Mouse (Mus musculus) layer of hippocampus, adult 11-12 months (tissue): ENCODE measurements at regions not wholly inside any gene's neighbourhood (a gene's known extent, or its start where the extent isn't known, plus 50 kb on each side); places are given as distances from the start of the nearest gene placed in this dataset.

Experiments used
- DNase-seq: peaks from one replicate; pipeline ENCODE4 v3.0.0; 2022; ENCODE audit warnings: low spot score

DNA sequence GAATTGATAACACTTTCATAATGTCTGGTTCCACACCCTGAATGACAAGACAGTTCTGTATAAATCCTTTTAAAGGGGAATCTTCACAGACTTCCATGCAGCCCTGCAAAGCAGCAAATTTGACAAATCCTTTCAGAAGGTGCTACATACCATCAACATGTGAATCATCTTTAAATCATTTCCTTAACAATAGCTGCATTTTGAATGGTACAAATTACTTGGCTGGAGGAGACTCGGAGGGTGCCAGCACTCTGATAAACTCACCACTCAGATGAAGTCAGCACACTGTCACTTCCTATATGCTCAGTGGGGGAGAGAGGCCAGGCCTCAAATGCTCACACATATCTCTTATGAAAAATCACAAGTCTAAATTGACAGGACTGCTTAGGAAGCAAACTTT is 386.1 kb downstream of the Efnb2 start:
- no peak for DNase-seq

DNA sequence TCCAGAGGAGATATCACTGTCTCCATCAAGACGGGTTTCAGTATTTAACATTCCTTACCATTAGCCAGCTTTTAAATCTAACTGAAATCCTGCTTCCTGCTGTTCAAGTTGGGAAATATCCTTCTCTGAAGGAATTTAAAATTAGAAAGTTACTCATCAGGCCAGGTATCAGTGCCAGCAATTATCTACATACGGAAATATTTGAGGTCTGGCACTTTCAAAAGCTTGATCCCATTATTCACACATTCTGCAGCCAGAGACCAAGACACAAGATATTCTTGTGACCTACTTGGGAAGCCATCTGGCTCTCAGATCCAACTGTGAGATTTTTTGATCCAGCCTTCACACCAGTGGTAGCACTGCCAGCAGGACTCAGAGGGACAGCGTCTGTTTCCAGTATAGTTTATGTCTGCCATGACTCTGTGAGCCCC is 386.8 kb downstream of the Efnb2 start:
- no peak for DNase-seq

DNA sequence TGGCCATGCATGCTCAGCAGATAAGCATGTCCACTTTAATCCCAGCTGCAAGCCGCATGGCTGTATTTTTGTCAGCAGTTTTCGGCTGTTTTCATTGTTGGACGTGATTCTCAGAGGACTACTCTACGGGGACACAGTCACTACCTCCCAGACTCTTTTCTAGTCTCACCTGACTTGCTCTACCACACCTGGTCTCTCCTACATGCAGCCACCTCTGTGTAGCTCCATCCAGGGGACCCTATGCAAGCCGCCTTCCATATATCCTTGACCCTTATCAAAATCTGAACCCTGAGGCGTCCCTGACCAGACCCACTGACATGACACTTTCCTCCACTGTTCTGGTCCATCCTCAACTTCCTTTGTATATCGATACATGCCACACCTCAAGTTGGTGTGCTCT is 402.2 kb downstream of the Efnb2 start:
- DNase-seq = no peak

DNA sequence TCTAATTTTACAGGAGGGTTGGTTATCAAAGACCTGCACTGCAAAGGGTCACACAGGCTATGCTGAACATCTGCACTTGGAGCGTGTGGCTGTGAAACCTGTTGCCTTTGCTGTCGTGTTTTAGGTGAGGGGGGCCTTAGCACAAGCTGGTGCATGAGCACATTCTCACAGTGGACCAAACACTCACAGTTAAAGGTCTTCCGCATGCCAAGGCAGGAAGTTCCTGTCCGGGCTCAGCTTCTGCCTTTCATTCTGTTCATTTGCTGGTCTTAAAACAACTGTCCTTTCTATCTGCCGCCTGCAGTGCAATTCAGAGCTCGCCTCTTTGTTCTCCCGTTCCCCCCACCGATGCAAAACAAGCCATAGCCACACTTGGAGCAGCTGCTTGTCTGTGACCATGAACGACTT is 402.8 kb downstream of the Efnb2 start:
- DNase-seq = no peak

DNA sequence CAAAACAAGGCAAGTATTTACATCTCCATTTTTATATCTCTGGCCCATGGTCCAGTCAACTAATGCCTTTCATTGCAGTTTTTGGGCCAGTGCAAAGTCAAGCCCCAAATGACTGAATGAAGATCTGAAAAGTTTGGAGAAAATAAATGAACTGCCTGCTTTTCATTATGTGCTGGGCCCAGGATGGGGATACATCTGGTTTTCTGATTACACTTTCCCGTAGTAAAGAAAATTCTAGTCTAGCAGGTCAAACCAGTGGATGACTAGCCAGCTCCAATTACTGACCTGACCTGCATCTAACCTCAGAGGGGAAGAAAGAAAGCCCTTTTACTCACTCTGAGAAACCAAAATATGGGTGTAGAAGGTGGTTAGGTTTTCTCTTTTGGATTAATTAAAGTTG is 404.7 kb downstream of the Efnb2 start:
- no peak for DNase-seq

DNA sequence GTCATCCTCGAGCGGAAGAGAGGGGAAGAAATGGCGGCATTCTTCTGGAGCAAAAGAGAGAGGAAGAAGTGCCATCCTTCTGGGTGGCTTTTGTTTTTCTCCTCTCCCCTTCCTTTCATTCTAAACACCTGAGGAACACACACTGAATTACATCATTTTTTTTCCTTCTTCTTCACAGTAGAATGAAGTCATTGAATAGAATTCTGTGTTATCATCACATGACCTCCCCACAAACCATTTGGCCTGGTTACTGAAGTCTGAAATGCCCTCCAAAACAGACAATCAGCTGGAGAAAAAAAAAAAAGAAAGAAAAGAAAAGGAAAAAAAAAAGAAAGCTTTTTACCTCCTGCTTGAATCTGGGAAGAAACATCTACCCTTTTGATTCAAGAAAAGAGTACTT is 406.6 kb downstream of the Efnb2 start:
- no peak for DNase-seq

DNA sequence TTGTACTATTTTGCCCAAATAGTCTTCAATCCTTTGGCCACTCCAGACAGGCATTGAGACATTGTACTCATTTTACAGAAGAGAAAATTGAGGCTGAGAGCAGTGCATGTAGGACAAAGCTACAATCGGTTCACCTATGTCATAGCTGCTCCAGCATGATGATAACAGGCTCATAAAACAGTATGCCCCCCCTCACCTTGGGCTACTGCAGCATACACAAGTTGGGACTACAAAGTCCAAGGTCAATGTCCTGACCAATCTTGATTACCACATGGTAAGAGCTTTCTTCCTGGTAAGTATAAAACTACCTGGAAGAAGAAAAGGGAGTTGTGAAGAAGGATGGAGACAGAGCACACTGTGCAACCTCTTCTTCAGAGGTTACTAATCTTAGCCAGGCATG is 416.4 kb downstream of the Efnb2 start:
- no peak for DNase-seq

DNA sequence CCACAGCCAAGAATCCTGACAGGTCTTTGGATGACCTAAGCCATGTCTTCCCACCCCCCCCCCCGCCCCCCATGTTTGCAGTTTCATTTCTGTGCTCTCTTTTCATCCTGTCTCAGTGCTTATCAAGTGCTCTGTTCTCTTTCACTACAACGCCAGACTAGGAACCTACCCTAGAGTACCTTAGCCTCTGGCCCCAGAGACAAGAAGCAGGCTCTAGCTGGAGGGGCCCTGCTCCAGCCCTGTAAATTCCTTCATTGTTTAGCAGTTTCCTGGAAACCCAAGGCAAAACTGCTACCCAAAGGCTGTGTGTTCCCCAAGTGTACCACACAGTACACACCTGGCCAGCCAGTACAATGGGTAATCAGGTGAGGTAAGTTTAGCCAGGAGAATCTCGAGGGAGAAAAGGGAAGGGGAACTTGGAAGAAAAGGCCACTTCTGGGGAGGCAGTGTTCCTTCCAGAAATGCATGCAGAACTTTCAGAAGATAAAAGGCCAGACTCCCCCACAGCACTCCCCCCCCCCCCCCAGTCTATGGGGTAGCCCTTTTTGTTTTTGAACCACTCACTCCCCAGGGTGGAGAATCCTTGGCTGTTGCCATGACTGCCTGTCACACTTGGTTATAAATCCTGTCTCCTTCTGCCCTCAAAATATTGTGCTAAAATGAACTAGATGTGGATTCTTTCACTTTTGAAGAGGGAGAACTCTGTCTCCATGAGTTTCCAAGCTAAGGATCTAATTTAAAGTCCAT is 419.1 kb downstream of the Efnb2 start:
- no peak for DNase-seq

DNA sequence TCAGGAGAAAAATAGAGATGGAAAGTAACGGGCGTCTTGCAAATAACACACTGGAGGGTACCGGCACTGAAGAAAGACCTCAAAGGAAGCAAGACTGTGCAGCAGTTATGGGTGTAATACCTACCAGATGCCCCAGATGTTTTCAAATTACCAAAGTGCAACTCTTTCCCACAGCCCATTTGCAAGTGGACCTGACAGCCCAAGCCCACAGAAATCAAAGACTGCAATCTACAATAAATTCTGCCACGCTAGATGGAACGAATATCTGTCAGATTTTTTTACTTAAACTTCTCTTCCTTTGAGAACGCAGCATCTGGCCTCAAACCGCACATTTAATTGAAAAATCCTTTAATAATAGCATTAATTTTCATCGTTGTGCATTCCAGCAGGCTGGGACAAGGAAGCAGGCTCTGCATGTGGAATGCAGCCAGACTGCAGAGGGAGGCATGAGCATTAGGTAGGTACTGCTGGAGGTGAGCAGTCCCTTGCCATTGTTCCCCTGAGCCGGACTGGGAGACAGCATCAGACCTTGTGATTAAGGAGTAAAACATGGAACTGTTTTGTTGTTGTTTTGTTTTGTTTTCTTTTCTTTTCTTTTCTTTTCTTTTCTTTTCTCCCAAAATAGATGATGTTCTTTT is 419.9 kb downstream of the Efnb2 start:
- DNase-seq = no peak

DNA sequence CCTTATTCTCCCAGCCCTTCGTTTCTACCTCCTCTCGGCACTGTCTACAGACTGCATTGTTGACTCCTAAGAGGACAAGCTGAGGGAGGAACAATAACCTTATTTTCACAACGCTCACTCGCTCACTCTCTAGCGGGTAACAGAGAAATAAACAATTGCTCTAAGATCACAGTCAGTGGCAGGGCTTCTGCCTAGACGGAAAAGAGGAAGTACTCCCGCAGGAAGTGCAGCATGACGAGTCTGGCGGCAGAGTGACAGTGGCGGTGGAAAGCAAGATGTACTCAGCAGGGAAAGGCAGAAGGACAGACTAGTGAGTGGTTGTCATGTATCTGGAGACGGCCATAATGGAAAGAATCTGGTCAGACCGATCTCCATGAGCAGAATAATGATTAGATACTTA is 421.6 kb downstream of the Efnb2 start:
- DNase-seq = no peak

DNA sequence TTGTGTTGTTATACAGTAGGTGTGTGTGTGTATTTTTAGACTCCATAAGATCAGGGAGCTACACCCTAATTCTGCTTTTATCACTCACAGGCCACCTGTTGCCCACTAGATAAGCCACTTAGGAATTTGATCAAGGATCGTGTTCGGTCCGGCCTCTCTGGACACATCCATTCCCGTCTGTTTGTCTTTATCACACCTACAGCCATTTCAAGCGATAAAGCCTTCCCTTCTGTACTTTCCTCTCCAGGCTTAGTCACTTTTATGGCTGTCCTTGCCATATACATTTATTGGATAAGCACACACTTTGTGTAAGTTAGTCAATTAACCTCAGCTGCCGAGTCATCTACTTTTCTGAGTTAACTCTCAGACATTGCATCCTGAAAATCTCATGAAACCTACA is 423.0 kb downstream of the Efnb2 start:
- DNase-seq = no peak

DNA sequence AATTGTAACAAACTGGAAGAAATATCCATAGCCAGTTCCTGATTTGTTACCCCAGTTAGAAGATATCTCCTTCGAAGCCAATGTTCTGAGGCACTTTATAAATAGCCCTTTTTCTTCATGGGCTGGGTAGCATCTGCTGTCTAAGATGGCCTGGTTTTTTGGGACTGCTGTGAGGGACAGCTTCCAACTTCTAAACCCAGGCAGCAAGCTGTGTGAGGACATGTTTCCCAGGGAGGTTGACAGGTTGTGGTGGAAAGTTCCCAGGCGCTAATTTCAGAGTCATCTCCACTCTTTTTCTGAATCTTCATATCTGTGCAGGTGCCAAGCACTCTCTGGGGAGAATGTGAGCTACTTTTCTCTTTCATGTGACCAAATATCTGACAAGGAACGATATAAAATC is 427.4 kb downstream of the Efnb2 start:
- DNase-seq = peak; percentile 40

DNA sequence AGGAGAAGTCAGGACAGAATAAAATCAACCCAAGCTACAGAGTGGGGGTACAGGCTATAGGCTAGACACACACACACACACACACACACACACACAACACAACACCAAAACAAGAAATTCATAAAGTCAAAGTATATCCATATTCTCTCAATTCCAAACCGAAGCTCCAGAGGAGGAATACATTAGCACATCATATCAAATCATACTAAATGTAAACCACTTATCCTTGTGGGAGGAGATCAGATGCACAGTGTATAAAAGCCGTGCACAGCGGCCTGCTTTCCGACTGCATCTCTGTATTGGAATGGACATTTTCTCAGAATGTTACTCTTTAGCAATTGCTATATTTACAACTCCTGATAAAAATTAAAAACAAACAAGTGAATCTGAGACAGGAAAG is 427.9 kb downstream of the Efnb2 start:
- no peak for DNase-seq

DNA sequence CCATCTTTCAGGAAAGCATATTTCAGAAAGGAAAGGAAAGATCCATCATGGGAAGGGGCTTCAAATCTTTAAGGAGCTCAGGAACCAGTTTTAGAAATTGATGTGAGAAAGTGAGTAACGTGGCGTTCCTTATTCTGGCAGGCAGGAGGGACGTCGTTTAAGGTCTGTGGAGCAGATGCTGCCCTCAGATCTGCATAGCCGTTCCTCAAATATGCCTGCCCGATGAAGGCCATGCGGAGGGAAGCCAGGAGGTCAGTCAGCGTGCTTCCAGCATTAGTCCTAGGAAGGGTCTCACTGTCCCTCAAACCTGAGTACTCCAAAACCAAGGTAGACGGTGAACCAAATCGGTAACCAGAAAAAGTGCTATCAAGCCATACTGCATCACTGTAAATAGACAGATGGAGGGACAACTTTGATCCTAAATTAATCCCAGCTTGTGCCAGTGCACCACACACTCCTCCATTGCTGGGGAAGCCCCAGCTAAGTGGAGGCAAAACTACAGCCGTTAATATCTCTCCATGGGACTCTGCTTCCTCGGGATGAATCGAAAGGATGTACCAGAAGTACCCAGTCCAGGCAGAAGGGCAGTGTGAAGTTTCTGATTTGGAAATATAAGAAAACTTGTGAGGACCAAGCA is 428.9 kb downstream of the Efnb2 start:
- DNase-seq = no peak

DNA sequence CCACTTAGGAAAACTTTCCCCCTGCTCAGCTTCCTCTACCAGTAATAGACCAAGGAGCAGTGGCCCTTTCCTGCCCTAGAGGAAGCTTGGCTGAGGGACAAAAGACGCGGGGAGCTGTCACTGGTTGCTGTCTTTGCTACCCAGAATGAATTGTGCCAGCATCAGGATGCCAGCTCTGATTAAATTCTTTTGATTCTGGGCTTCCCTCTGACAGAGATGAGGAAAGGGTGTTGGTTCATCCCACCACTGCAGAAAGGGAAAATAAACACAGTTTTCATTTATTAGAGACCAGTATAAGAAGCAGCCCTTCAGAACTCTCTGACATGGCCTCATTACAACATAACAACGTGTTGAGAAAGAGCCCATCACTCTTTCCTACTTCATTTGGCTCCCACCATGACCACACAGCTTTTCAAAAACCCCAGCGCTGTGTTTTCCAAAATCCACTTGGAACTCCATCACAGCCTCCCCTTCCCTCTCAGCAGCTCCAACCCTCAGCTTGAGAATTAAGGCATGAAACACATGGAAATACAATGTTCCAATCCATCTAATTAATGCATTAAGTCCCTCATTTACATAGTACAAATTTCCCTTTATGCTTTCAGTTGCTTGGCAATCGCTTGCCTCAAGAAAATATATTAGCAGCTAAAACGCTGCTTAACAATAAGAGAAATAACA is 429.6 kb downstream of the Efnb2 start:
- DNase-seq = no peak

DNA sequence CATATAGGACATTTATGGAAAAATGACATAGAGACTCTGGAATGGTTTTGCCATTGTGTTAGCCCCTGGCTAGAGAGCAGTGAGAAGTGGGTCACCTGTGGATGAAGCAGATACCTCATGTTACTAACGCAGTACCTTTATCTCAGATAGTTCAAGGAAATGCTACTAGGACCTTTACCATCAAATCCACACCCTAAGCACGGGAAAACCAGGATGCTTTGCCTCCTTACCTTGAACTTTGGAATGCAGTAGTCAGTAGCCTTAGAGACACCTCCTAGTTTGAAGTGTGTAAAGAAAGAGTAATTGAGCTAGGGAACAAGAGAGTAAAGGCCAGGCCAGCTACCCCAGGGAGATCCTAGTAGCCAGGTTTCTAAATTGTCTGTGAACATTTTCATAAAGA is 435.0 kb downstream of the Efnb2 start:
- DNase-seq = no peak

DNA sequence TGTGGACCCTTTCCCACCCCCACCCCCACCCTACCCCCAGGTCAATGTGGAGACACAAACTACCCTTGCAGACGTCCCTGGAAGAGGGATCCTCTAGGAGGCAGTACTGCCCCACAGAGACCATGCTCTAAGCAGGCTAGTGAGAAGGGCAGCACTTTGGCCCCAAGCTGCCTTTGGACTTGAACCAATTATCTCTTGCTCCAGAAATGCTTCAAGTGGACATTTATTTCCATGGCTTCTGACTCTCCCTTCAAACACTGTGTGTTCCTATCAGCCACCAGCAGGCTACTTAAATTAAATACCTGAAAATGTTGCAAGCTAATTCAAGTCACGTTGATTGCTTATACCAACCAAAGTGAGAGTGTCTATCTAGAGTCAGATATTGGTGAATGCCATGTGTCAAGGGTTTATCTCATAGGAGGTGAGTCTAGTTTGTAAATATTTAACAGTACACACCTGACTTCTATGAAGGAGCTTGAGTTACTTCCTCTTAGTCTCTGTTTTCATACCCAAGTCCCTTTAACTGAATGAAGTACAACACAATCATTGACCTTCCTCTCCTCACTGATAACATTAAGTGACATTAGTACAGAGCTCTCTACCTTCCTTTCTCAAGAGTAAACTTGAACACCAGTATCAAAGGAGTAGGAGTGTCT is 435.7 kb downstream of the Efnb2 start:
- DNase-seq = no peak

DNA sequence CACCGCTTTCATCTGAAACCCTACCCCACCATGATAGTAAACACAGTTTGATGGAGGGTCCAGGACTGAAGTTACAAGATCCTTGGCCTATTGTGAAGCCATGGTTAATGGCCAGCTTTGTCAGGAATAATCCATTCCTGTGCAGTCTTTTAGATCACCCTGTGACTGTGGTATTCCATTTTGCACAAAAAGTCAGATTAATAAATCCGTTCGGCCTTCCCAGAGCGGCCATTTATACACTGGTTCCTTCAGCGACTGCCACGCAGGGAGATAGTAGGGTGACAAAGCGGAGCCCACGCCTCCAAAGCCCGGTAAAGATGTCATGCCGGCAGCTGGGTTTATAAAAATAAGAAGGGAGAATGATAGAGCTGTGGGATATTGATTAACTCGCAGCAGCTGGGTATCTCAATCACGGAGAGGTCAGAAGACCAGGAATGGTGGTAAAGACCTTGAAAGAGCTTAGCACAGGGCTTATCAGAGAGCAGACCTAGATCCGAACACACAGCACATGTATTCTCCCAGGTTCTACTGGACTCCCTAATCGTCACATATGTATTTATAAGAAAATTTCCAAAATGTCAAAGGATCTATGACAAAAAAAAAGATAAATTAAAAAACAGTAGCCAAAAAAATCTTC is 440.5 kb downstream of the Efnb2 start:
- DNase-seq = no peak

DNA sequence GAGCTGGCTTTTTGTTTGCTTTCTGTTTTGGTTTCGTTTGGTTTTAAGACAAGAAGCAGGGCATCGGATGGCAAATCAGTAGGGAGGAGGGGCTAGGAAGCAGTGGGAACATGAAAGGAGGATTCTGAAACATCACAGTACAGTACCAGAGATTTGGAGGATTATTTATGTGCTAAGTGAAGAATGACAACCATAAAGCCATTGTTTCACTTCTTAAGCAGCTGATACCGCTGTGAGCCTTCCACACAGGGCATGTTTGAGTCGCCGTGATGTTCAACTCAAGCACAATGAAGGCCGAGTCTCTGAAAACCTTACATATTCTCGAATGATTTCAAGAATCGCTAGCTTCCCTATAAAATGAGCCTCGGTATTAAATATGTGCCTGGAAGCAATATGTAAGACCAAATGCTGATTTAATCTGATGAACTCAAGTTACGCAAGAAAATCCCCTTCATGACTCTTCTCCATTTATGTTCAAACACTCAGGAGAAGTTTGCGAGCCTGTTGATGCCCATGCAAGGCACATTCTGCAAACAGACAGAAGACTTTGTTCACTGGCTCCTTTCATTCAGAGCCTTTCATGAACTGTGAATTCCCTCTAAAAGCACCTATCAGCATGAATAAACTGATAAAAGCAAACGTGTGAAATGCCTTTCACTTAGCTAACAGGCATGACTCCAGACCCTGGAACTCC is 441.2 kb downstream of the Efnb2 start:
- DNase-seq = no peak

DNA sequence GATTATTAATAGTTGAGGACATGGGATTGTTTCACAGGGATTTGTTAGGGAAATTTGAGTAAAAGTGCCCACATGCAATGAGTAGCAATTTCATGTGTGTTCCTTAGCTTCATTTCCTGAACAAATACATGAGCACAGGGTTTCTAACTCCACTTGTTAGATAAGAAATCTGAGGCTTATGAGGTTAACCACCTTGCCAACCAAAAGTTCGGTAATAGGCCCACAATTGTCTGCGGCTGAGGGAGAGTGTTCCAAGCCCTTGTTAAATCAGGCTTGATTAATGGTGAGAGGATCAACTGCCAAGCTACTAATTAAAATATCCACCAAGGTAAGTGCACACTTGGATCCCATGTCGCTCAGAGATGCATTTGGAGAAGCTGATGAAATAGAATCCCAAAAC is 468.0 kb downstream of the Efnb2 start:
- no peak for DNase-seq

DNA sequence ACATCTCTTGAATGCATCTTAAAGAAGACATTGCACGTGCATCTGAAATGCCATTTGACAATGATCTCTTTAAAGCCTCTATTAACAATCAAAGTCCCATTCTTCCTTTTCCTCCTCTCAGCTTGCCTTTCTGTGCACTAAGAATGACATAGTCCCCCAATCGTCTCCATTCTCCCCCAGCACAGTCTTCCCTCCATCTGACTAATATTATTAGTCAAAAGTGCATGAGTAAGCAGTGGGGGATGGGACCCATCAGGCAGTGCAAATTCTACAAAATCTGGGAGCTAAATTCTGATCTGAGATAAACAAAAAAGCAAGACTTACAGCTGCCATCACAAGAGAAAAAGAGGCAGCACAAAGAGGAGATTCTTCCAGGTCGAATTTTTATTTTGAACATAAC is 475.0 kb downstream of the Efnb2 start:
- DNase-seq = no peak
